Mouse (Mus musculus) liver, postnatal 0 days (tissue): Measurements from ENCODE around the gene Rassf7. TPM values are rescaled to one million over a fixed set of nuclear protein-coding genes. Genes with fewer than 3 reads are reported as not detected.

Source experiments
- ATAC-seq: fragments of 200-750 bp; cut with Nextera tagmentation; 2 replicates; pipeline ENCODE4 v1.8.0; 2017; ENCODE audit warnings: mild to moderate bottlenecking, moderate library complexity
- DNase-seq: peaks from one replicate; pipeline ENCODE4 v3.0.0-alpha.2; 2016
- H3K27ac ChIP-seq: fragments of 300-500 bp; sonication (generic); 2 replicates; pipeline ENCODE4 v1.5.1; 2014; ENCODE audit warnings: antibody characterized with exemption, moderate library complexity, mild to moderate bottlenecking, low read depth
- H3K27me3 ChIP-seq: fragments of 300-500 bp; sonication (generic); 2 replicates; pipeline ENCODE4 v1.6.1; 2014; ENCODE audit warnings: low read length, control low read depth, mixed read lengths; ENCODE audit not compliant: insufficient read depth
- H3K36me3 ChIP-seq: fragments of 300-500 bp; sonication (generic); replicated peaks from 2 replicates; pipeline ENCODE4 v1.6.1; 2014; ENCODE audit warnings: mild to moderate bottlenecking, control low read depth, low read length, moderate library complexity, mixed read lengths; ENCODE audit not compliant: insufficient read depth
- H3K4me1 ChIP-seq: fragments of 300-500 bp; sonication (generic); 2 replicates; pipeline ENCODE4 v1.6.1; 2014; ENCODE audit warnings: antibody characterized with exemption, mild to moderate bottlenecking, control low read depth; ENCODE audit not compliant: insufficient read depth
- H3K4me2 ChIP-seq: fragments of 300-500 bp; sonication (generic); 2 replicates; pipeline ENCODE4 v1.6.1; 2014; ENCODE audit warnings: low read depth, mild to moderate bottlenecking, low read length, moderate library complexity, mixed read lengths
- H3K4me3 ChIP-seq: fragments of 300-500 bp; sonication (generic); 2 replicates; pipeline ENCODE4 v1.5.1; 2014; ENCODE audit warnings: low read depth, low read length
- H3K9ac ChIP-seq: fragments of 300-500 bp; sonication (generic); replicated peaks from 2 replicates; pipeline ENCODE4 v1.6.1; 2014; ENCODE audit warnings: mild to moderate bottlenecking, moderate library complexity
- H3K9me3 ChIP-seq: fragments of 300-500 bp; sonication (generic); 2 replicates; pipeline ENCODE4 v1.6.1; 2016; ENCODE audit warnings: mild to moderate bottlenecking, control low read depth, low read length, mixed read lengths
- CTCF ChIP-seq: sonication (generic); IDR thresholded peaks from 2 replicates; pipeline ENCODE4 v1.5.1; 2016; ENCODE audit warnings: antibody characterized with exemption, low read depth
- EP300 ChIP-seq: IDR thresholded peaks from 2 replicates; pipeline ENCODE4 v1.6.1; 2016; ENCODE audit warnings: antibody characterized with exemption, low read depth, mild to moderate bottlenecking
- WGBS: fragments of 180-500 bp; shearing (Covaris S2); extraction: QIAGEN DNeasy Blood & Tissue Kit; methylation state at CpG from one replicate; pipeline ENCODE4 v1.1.7; 2014; ENCODE audit not compliant: insufficient replicate concordance; 5-methylcytosine and 5-hydroxymethylcytosine counted together
- polyA plus RNA-seq: library from polyadenylated mRNA; unstranded; fragments of >200 nt; fragmentation: Nextera tagmentation; extraction: Ambion mirVana; gene quantifications from 2 replicates; pipeline ENCODE4 v1.2.1, GENCODE M21; 2015

Gene Rassf7
- polyA plus RNA-seq, 1 experiment from 2014 or later, result 24.9 TPM

DNA sequence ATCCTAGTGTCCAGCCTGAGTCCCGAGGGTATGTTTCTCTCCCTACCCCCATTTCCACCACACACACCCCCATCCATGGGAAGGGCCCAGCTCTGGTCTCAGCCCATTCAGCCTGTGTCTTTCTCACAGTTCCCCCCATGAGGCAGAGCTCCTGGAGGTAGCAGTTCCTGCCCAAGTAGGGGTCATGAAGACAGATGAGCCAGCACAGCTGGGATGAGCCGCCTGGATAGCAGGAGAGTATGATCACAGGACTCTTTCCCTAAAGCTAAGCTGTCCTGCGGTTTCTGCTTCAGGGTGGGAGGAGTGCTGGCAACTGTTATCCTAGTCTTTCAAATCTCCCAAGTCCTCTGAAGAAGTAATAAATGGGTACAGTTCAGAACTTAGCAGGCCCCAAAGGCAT, 2.5 kb downstream of the Rassf7 start:
- Histone ChIP-seq H3K4me1 (peaks cover 68% of the 10 kb centered on the region), H3K9ac (no peak overlapping the region), H3K4me3 (no peak overlapping the region), H3K9me3 (no peaks in the 10 kb centered on the region), H3K27me3 (no peaks in the 10 kb centered on the region), H3K27ac (no peak overlapping the region), H3K36me3 (peaks cover 4% of the 10 kb centered on the region; the same call in 1 of the 2 replicates), H3K4me2 (peak overlapping the region; percentile 33)
- 83% methylated on average over 3 of the region's 3 CpGs for WGBS
- TF ChIP-seq CTCF (no peak), EP300 (no peak)
- ATAC-seq (no peak), DNase-seq (no peak)

DNA sequence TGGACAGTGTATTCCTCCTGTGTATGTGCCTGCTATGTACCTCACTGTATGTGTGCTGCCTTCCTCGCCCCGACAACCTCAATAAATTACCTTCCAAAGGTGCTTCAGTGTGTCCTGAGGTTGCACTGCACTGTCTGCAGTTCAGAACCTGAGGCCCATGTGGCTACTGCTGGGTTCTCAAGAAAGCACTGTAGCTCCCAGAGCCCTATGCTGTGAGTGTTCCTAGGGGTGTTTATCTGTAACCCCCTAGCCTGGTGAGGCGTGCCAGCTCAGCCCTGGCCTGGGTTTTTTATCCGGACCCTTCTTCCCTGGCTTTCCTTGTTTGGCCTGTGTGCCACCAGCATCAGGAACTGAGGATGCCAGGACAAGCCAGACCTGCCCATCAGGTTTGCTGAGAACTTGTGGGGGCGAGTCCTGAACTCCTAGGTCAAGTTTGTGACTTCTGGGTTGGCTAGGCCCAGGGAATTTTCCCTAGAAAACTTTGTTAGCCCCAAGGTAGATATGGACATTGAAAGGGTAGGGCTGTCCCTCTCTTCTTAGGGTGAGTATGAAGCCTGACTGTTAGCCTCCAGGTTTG, 3.0 kb downstream of the Rassf7 start:
- 82% methylated on average over 5 of the region's 5 CpGs for WGBS
- TF ChIP-seq EP300, result no peak
- no peak for TF ChIP-seq CTCF
- Histone ChIP-seq H3K9me3 (no peaks in the 10 kb centered on the region), H3K4me1 (peaks cover 68% of the 10 kb centered on the region), H3K9ac (no peak overlapping the region), H3K36me3 (peaks cover 4% of the 10 kb centered on the region; the same call in 1 of the 2 replicates), H3K4me2 (no peak overlapping the region), H3K27me3 (no peaks in the 10 kb centered on the region), H3K4me3 (no peak overlapping the region), H3K27ac (no peak overlapping the region)
- no peak for ATAC-seq
- DNase-seq, result no peak

DNA sequence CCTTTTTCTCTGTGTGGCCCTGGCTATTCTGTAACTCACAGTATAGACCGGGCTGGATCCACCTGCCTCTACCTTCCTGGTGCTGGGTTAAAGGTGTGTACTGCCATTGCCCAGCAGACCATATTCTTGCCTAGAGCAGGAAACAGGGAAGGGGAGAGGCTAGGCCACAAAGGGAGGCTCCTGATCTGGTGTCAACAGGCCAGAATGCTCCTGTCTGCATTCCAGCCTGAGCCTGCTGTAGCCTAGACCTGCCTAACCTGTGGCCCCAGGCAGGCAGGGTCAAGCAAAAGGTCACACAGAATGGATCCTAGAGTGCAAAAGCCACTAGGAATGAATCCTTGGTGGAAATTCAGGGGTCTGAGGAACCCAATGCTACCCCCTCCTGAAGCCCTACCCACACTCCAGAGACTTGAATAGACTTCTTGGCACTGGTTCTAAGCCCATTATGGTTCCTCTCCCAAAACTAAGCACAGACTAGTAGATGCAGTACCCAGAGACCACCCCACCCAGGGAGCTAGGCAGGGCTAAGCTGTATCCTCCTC, 4.0 kb downstream of the Rassf7 start:
- peaks cover 67% of the 10 kb centered on the region for H3K4me1 ChIP-seq
- WGBS, result 96% methylated on average over 1 of the region's 1 CpGs
- H3K4me3 ChIP-seq, result no peak overlapping the region
- H3K27ac ChIP-seq, result 0 out of 2 replicates have a peak overlapping the region, but pooled peaks have one; percentile 51
- ATAC-seq (no peak), DNase-seq (no peak)
- TF ChIP-seq EP300 (no peak), CTCF (no peak)
- H3K27me3 ChIP-seq, result no peaks in the 10 kb centered on the region
- no peaks in the 10 kb centered on the region for H3K9me3 ChIP-seq
- H3K36me3 ChIP-seq, result peaks cover 4% of the 10 kb centered on the region; the same call in 1 of the 2 replicates
- peak overlapping the region; percentile 21; the same call in 1 of the 2 replicates for H3K9ac ChIP-seq
- H3K4me2 ChIP-seq, result peak overlapping the region; percentile 96; the same call in 1 of the 2 replicates

DNA sequence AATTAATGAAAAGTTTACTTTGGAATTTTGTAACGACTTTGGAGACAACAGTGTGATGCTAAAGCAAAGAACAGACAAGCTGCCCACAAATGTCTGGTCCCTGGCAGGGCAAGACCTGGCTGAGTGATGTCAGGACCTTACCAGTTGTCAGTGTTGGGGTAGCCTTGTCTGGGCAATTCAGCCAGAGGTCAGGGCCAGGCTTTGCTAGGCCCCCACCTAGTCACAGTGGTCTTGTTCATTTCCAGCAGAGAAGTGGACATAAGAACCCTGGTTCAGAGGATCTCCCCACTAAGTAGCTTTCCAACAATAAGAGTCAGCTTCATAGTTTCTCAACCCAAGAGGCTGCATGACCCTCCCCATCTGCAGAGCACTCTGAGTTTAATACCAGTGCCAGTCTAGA, 4.7 kb downstream of the Rassf7 start:
- Histone ChIP-seq H3K4me2 (peak overlapping the region; percentile 96), H3K4me3 (peak overlapping the region; percentile 76; the same call in 1 of the 2 replicates), H3K9ac (peak overlapping the region; percentile 79; the same call in 1 of the 2 replicates), H3K27me3 (no peaks in the 10 kb centered on the region), H3K27ac (no peak overlapping the region), H3K36me3 (peaks cover 4% of the 10 kb centered on the region; the same call in 1 of the 2 replicates), H3K9me3 (no peaks in the 10 kb centered on the region), H3K4me1 (peaks cover 60% of the 10 kb centered on the region)
- WGBS, result 52% methylated on average over 1 of the region's 1 CpGs
- DNase-seq, result no peak
- no peak for ATAC-seq
- TF ChIP-seq CTCF, result no peak
- no peak for TF ChIP-seq EP300

DNA sequence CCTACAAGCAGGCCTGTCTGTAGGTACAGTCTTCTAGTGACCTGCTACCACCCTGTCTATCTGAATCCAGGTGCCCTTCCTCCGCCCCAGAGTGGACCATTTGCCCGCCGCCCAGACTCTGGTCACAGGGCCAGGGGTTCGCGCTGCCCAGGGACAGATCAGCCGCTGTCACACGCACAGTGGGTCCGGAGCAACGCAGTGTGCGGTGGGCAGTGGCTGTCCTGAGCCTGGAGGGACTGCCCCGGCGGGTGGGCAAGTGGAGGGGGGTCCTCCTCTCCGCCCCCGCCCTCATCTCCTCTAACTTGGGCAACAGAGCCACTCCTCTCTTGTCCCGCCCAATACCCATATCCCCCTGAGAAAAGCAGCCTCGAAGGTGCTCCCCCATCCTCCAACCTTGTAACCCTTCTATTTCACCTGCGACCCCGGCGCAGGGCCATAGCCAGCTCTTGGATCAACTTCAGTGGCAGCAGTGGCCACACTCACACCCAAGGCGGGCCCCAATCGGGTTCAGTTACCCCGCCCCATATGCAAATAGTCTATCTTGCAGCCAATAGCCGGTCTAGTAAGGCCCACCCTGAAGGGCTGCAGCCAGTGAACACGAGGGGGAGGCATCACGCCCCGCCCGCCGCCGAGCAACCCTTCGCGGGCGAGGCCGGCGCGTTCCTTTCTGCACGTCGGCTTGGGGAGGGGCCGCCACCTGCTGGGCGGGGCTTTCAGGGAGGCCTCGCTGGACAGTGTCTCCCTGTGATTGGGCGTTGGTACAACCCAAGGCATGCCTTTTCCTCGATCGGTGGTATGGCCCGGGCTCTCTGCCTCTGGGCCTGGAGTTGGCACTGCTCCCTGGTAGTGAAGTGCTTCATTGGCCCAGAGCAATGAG, 5.8 kb downstream of the Rassf7 start:
- WGBS, result 7% methylated on average over 41 of the region's 44 CpGs
- Histone ChIP-seq H3K27ac (peak overlapping the region; percentile 77), H3K27me3 (no peaks in the 10 kb centered on the region), H3K36me3 (peaks cover 4% of the 10 kb centered on the region; the same call in 1 of the 2 replicates), H3K9me3 (no peaks in the 10 kb centered on the region), H3K9ac (peak overlapping the region; percentile 79), H3K4me3 (peak overlapping the region; percentile 76), H3K4me1 (peaks cover 53% of the 10 kb centered on the region), H3K4me2 (peak overlapping the region; percentile 96)
- DNase-seq (peak; percentile 100), ATAC-seq (peak; percentile 97)
- peak; percentile 50; the same call in 1 of the 2 replicates for TF ChIP-seq EP300
- TF ChIP-seq CTCF, result peak; percentile 63

DNA sequence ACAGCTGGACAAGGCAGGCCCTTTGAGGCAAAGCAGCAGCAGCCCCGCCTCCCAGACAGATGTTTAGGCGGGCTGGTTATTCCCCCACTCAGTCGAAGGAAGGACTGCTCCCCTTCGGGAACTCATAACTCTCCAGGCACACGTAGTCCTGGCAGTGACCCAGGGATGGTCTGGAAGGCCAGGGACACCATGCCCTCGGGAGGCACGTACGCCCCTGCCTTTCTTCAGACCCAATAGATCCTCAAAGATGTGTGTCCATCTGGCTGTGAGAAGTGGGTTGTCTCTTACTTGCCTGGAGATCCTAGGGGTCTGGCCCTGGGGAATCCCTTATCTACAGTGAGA, 6.4 kb downstream of the Rassf7 start:
- no peak for TF ChIP-seq EP300
- no peak for TF ChIP-seq CTCF
- no peaks in the 10 kb centered on the region for H3K9me3 ChIP-seq
- H3K9ac ChIP-seq, result peak overlapping the region; percentile 62
- peaks cover 47% of the 10 kb centered on the region for H3K4me1 ChIP-seq
- peak overlapping the region; percentile 77 for H3K27ac ChIP-seq
- H3K27me3 ChIP-seq, result no peaks in the 10 kb centered on the region
- ATAC-seq, result no peak
- H3K4me2 ChIP-seq, result peak overlapping the region; percentile 96
- peaks cover 4% of the 10 kb centered on the region; the same call in 1 of the 2 replicates for H3K36me3 ChIP-seq
- DNase-seq, result no peak
- 17% methylated on average over 8 of the region's 8 CpGs for WGBS
- peak overlapping the region; percentile 29 for H3K4me3 ChIP-seq
